Mouse (Mus musculus) heart, embryonic 11.5 days (tissue): ENCODE measurements around the gene Myo9b. TPM values are rescaled to one million over a fixed set of nuclear protein-coding genes. Genes with fewer than 3 reads are reported as not detected.
A peak's percentile ranks its signal among the peaks of the same experiment; 100 is the strongest.
"Not testable (repeated sequence)": the region's sequence is repeated elsewhere in the genome, so short reads cannot be mapped to it uniquely, and the experiment has no call there.

Experiments used
- ATAC-seq: fragments of 200-750 bp; cut with Nextera tagmentation; replicated peaks from 2 replicates; pipeline ENCODE4 v1.8.0; 2017; ENCODE audit warnings: moderate library complexity; ENCODE audit not compliant: insufficient number of reproducible peaks, low FRiP score, low TSS enrichment
- H3K27ac ChIP-seq: fragments of 300-500 bp; sonication (generic); 2 replicates; pipeline ENCODE4 v1.5.1; 2014; ENCODE audit warnings: mild to moderate bottlenecking, low read depth, low read length
- H3K27me3 ChIP-seq: fragments of 300-500 bp; sonication (generic); 2 replicates; pipeline ENCODE4 v1.6.1; 2014; ENCODE audit warnings: mild to moderate bottlenecking, low read length, mixed read lengths; ENCODE audit not compliant: control insufficient read depth, insufficient read depth
- H3K36me3 ChIP-seq: fragments of 300-500 bp; sonication (generic); 2 replicates; pipeline ENCODE4 v1.6.1; 2014; ENCODE audit warnings: mild to moderate bottlenecking, low read length, moderate library complexity, mixed read lengths; ENCODE audit not compliant: control insufficient read depth, insufficient read depth
- H3K4me1 ChIP-seq: fragments of 300-500 bp; sonication (generic); 2 replicates; pipeline ENCODE4 v1.6.1; 2014; ENCODE audit warnings: low read length; ENCODE audit not compliant: control insufficient read depth, insufficient read depth
- H3K4me2 ChIP-seq: fragments of 300-500 bp; sonication (generic); 2 replicates; pipeline ENCODE4 v1.6.1; 2014; ENCODE audit warnings: mild to moderate bottlenecking, moderate library complexity
- H3K4me3 ChIP-seq: fragments of 300-500 bp; sonication (generic); 2 replicates; pipeline ENCODE4 v1.5.1; 2014; ENCODE audit warnings: low read depth, low read length
- H3K9ac ChIP-seq: fragments of 300-500 bp; sonication (generic); 2 replicates; pipeline ENCODE4 v1.6.1; 2014; ENCODE audit warnings: mild to moderate bottlenecking, low read depth, low read length, moderate library complexity
- H3K9me3 ChIP-seq: fragments of 300-500 bp; sonication (generic); replicated peaks from 2 replicates; pipeline ENCODE4 v1.6.1; 2016; ENCODE audit warnings: low read length; ENCODE audit not compliant: control insufficient read depth
- WGBS: fragments of 180-500 bp; shearing (Covaris S2); extraction: QIAGEN DNeasy Blood & Tissue Kit; methylation state at CpG from one replicate; pipeline ENCODE4 v1.1.7; 2014; ENCODE audit not compliant: insufficient replicate concordance; 5-methylcytosine and 5-hydroxymethylcytosine counted together
- polyA plus RNA-seq: library from polyadenylated mRNA; unstranded; fragments of >200 nt; fragmentation: Nextera tagmentation; extraction: Ambion mirVana; gene quantifications from 2 replicates; pipeline ENCODE4 v1.2.1, GENCODE M21; 2014

Gene Myo9b
- polyA plus RNA-seq = 15.1 and 23.3 TPM in 2 replicates

- peaks cover 21% of the 10 kb centered on the region for H3K4me1 ChIP-seq
- H3K4me2 ChIP-seq = peak within 1 kb of the TSS; percentile 81
- peak within 1 kb of the TSS; percentile 89 for H3K4me3 ChIP-seq
- H3K27me3 ChIP-seq = no peaks in the 10 kb centered on the region
- H3K9ac ChIP-seq = peak within 1 kb of the TSS; percentile 86
- H3K9me3 ChIP-seq = no peaks in the 10 kb centered on the region
- no peaks in the 10 kb centered on the region for H3K36me3 ChIP-seq
- peak within 1 kb of the TSS; percentile 93 for H3K27ac ChIP-seq
- under 1% methylated on average over 84 of the region's 84 CpGs for WGBS
- peak; percentile 98 for ATAC-seq
Measured at GRCm38 (mm10) chr8:71272286-71273150, at the start of gene Myo9b, which contains the start of gene Haus8. Gene Myo9b, plus strand, starts transcription at chr8:71272714. Gene Haus8, minus strand, starts transcription at chr8:71272934.

DNA sequence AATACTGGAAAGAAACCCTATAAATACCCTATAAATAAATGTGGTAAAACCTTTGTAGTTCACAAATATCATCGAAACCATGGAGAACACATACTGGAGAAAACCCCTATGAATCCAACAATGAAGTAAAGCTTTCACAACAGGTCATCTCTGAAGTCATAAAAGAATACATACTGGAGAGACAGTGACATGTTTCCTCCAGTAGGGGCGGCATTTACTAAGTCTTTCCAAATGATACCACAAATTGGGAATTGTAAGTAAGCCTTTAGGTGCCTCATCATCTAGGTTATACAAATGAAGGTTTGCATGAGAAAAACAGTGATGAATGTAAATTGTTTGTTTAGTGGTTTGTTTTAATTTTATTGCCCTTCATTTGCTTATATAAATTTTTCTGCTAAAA lies 48.0 kb upstream of the Myo9b start:
- H3K4me1 ChIP-seq = no peaks in the 10 kb centered on the region
- H3K9me3 ChIP-seq = no peaks in the 10 kb centered on the region
- H3K27me3 ChIP-seq = no peaks in the 10 kb centered on the region
- no peak overlapping the region for H3K4me3 ChIP-seq
- no peak overlapping the region for H3K4me2 ChIP-seq
- no peaks in the 10 kb centered on the region for H3K36me3 ChIP-seq
- no peak overlapping the region for H3K9ac ChIP-seq
- no peak for ATAC-seq
- H3K27ac ChIP-seq = no peak overlapping the region
- WGBS = 45% methylated on average over 2 of the region's 2 CpGs

DNA sequence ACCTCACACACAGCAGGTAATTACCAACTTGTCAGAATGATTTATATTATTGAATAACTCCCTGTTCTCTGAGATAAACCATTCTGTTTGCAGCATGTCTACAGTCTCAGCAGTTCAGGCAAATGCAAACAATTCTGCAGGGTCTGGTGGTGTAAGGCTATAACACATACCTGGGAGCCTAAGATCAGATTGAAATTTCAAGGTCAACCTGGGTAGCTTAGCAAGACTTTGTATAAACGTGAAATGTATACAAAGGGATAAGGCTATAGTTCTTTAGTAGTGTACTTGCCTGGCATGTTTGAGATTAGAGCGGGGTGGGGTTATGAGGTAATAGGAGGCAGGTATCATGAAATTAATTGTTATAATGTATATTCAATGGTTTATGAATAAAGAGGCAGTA lies 29.8 kb upstream of the Myo9b start:
- Histone ChIP-seq H3K4me2 (no peak overlapping the region), H3K9ac (no peak overlapping the region), H3K36me3 (no peaks in the 10 kb centered on the region), H3K4me1 (no peaks in the 10 kb centered on the region), H3K27me3 (no peaks in the 10 kb centered on the region), H3K27ac (no peak overlapping the region), H3K4me3 (no peak overlapping the region), H3K9me3 (no peaks in the 10 kb centered on the region)
- WGBS = 63% methylated on average over 2 of the region's 2 CpGs
- no peak for ATAC-seq

GRCm38 (mm10) chr8:71248203-71248602 lies 24.3 kb upstream of the Myo9b start:
- no peak overlapping the region for H3K9ac ChIP-seq
- no peak overlapping the region for H3K4me2 ChIP-seq
- H3K4me1 ChIP-seq = no peaks in the 10 kb centered on the region
- 97% methylated on average over 1 of the region's 1 CpGs for WGBS
- no peak overlapping the region for H3K27ac ChIP-seq
- H3K9me3 ChIP-seq = no peaks in the 10 kb centered on the region
- ATAC-seq = no peak
- no peaks in the 10 kb centered on the region for H3K27me3 ChIP-seq
- H3K36me3 ChIP-seq = peaks cover 10% of the 10 kb centered on the region
- no peak overlapping the region for H3K4me3 ChIP-seq

DNA sequence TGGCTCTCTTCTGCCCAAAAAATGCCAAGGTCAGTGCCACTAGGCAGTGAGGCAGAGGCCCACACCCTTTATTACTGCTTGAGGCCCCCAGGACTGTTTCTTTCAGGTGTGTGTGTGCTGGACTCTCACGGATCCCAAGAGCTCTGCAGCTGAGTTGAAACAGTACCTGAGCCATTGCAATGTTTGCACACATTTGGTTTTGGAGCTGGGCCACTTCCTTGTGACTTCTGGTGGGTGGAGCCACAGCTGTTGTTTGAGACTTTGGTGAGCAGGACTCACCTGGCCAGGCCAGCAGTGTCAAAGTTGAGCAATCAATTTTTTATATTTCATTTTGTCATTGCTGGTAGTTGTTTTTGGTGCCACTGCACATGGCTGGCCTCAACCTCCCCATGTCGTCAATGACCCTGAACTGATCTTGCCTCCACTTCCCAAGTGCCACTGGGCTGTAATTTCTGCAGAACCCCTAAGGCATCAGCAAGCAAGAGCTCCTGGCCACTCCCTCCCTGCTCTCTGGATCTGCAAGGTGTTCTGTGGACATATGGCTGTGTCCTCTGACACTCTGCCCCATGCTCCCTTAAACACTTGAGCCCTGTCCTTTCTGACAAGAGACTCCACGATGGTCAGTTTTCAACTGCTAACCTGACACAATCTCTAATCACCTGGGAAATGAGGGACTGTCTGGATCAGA lies 15.8 kb upstream of the Myo9b start:
- H3K9ac ChIP-seq = no peak overlapping the region
- H3K27me3 ChIP-seq = no peaks in the 10 kb centered on the region
- H3K27ac ChIP-seq = no peak overlapping the region
- H3K4me2 ChIP-seq = no peak overlapping the region
- 89% methylated on average over 3 of the region's 3 CpGs for WGBS
- peaks cover 17% of the 10 kb centered on the region for H3K36me3 ChIP-seq
- no peaks in the 10 kb centered on the region for H3K9me3 ChIP-seq
- ATAC-seq = no peak
- H3K4me1 ChIP-seq = no peaks in the 10 kb centered on the region
- no peak overlapping the region for H3K4me3 ChIP-seq

- Histone ChIP-seq H3K4me3 (no peak overlapping the region), H3K9me3 (no peaks in the 10 kb centered on the region), H3K4me2 (no peak overlapping the region), H3K9ac (no peak overlapping the region), H3K36me3 (peaks cover 22% of the 10 kb centered on the region), H3K4me1 (no peaks in the 10 kb centered on the region), H3K27me3 (no peaks in the 10 kb centered on the region), H3K27ac (no peak overlapping the region)
- ATAC-seq = no peak
Measured at GRCm38 (mm10) chr8:71261234-71261633, 11.3 kb upstream of the Myo9b start.

GRCm38 (mm10) chr8:71267690-71268089 lies 4.8 kb upstream of the Myo9b start:
- ATAC-seq = no peak
- H3K4me1 ChIP-seq = peaks cover 6% of the 10 kb centered on the region; the same call in 1 of the 2 replicates
- H3K4me2 ChIP-seq = no peak overlapping the region
- no peaks in the 10 kb centered on the region for H3K27me3 ChIP-seq
- no peak overlapping the region for H3K4me3 ChIP-seq
- no peak overlapping the region for H3K9ac ChIP-seq
- peaks cover 7% of the 10 kb centered on the region for H3K36me3 ChIP-seq
- WGBS = 79% methylated on average over 2 of the region's 2 CpGs
- no peak overlapping the region for H3K27ac ChIP-seq
- H3K9me3 ChIP-seq = no peaks in the 10 kb centered on the region

GRCm38 (mm10) chr8:71268286-71268685 lies 4.2 kb upstream of the Myo9b start:
- 94% methylated on average over 5 of the region's 6 CpGs for WGBS
- H3K27me3 ChIP-seq, H3K9ac ChIP-seq, H3K4me1 ChIP-seq, H3K4me2 ChIP-seq, ATAC-seq, H3K9me3 ChIP-seq, H3K27ac ChIP-seq, H3K4me3 ChIP-seq, H3K36me3 ChIP-seq: not testable (repeated sequence)
